Mouse (Mus musculus) kidney, adult 10 weeks (tissue): Measurements from ENCODE around the gene Olfr452. TPM values are rescaled to one million over a fixed set of nuclear protein-coding genes. Genes with fewer than 3 reads are reported as not detected.

Experiments used
- polyA plus RNA-seq: library from polyadenylated mRNA; stranded (reverse); fragments of 350-450 nt; fragmentation: Illumina TruSeq; extraction: RNeasy Lipid Tissue Mini Kit (QIAGEN cat#74804); gene quantifications from one replicate; pipeline ENCODE4 v1.2.3, GENCODE M21; 2014; ENCODE audit warnings: low read depth, low replicate concordance

Gene Olfr452
- polyA plus RNA-seq = not detected

GRCm38 (mm10) chr6:42784793-42785192 lies at the start of gene Olfr452:
Gene Olfr452 (plus strand): TSS chr6:42785093.

GRCm38 (mm10) chr6:42739071-42739470 lies 45.8 kb upstream of the Olfr452 start, which contains the start of gene Olfr453:
Gene Olfr453 (plus strand): TSS chr6:42739371.

GRCm38 (mm10) chr6:42756104-42756503 lies 28.8 kb upstream of the Olfr452 start, which contains the start of gene Olfr38:
Gene Olfr38 (plus strand): TSS chr6:42756404.

GRCm38 (mm10) chr6:42811639-42812038 lies 26.7 kb downstream of the Olfr452 start, which contains the start of gene Olfr450:
Gene Olfr450 (plus strand): TSS chr6:42811939.

GRCm38 (mm10) chr6:42834084-42834483 lies 49.2 kb downstream of the Olfr452 start, which contains the start of gene Olfr449:
Gene Olfr449 (plus strand): TSS chr6:42834384.

Other genes with a start within 250 kb of the Olfr452 start
- not detected for gene Olfr455, start 237.5 kb upstream of the Olfr452 start, polyA plus RNA-seq
- not detected for gene Tcaf3, start 187.4 kb upstream of the Olfr452 start, polyA plus RNA-seq
- gene Tcaf2, start 139.8 kb upstream of the Olfr452 start, polyA plus RNA-seq = 2.4 TPM
- 20.3 TPM for gene Tcaf1, start 75.0 kb upstream of the Olfr452 start, polyA plus RNA-seq
- not detected for gene Olfr453, start 45.7 kb upstream of the Olfr452 start, polyA plus RNA-seq
- gene Olfr38, start 28.7 kb upstream of the Olfr452 start, polyA plus RNA-seq = not detected
- gene Olfr450, start 26.8 kb downstream of the Olfr452 start, polyA plus RNA-seq = not detected
- not detected for gene Olfr449, start 49.3 kb downstream of the Olfr452 start, polyA plus RNA-seq
- gene Olfr448, start 105.3 kb downstream of the Olfr452 start, polyA plus RNA-seq = not detected
- gene Olfr447, start 123.8 kb downstream of the Olfr452 start, polyA plus RNA-seq = not detected
- not detected for gene Olfr446, start 136.3 kb downstream of the Olfr452 start, polyA plus RNA-seq
- not detected for gene Olfr444, start 164.0 kb downstream of the Olfr452 start, polyA plus RNA-seq